Mouse (Mus musculus) lung, postnatal 14 days (tissue): ENCODE results near the gene Mmaa.

Experiments used
- DNase-seq: peaks from one replicate; pipeline ENCODE4 v3.0.0; 2021

Mmaa gene

GRCm38 (mm10) chr8:79294610-79295275, at the start of gene Mmaa:
Mmaa (minus strand) TSS chr8:79294937.
- DNase-seq = peak; percentile 97

GRCm38 (mm10) chr8:79341236-79341635, 46.5 kb upstream of the Mmaa start:
- no peak for DNase-seq

- peak; percentile 63 for DNase-seq
Observed at GRCm38 (mm10) chr8:79339555-79339954, 44.8 kb upstream of the Mmaa start.

GRCm38 (mm10) chr8:79338619-79339018, 43.9 kb upstream of the Mmaa start:
- DNase-seq = no peak

- no peak for DNase-seq
Observed at GRCm38 (mm10) chr8:79332109-79332900, 37.6 kb upstream of the Mmaa start.

- no peak for DNase-seq
Observed at GRCm38 (mm10) chr8:79331571-79331970, 36.8 kb upstream of the Mmaa start.

- DNase-seq = no peak
Observed at GRCm38 (mm10) chr8:79331017-79331416, 36.3 kb upstream of the Mmaa start.

GRCm38 (mm10) chr8:79329735-79330134, 35.0 kb upstream of the Mmaa start:
- no peak for DNase-seq

- DNase-seq = no peak
Observed at GRCm38 (mm10) chr8:79329182-79329581, 34.4 kb upstream of the Mmaa start.

GRCm38 (mm10) chr8:79325510-79325909, 30.8 kb upstream of the Mmaa start:
- DNase-seq = no peak

GRCm38 (mm10) chr8:79324928-79325327, 30.2 kb upstream of the Mmaa start:
- no peak for DNase-seq

- DNase-seq = no peak
Observed at GRCm38 (mm10) chr8:79324036-79324435, 29.3 kb upstream of the Mmaa start.

- DNase-seq = no peak
Observed at GRCm38 (mm10) chr8:79323121-79323520, 28.4 kb upstream of the Mmaa start.

GRCm38 (mm10) chr8:79310801-79311200, 16.1 kb upstream of the Mmaa start:
- DNase-seq = no peak

- no peak for DNase-seq
Observed at GRCm38 (mm10) chr8:79305941-79306340, 11.2 kb upstream of the Mmaa start.

- DNase-seq = no peak
Observed at GRCm38 (mm10) chr8:79301548-79301947, 6.8 kb upstream of the Mmaa start.

GRCm38 (mm10) chr8:79299704-79300103, 5.0 kb upstream of the Mmaa start:
- DNase-seq = peak; percentile 13

GRCm38 (mm10) chr8:79297763-79298162, 3.0 kb upstream of the Mmaa start:
- DNase-seq = peak; percentile 82

- DNase-seq = no peak
Observed at GRCm38 (mm10) chr8:79295276-79296105, 754 bp upstream of the Mmaa start.

- no peak for DNase-seq
Observed at GRCm38 (mm10) chr8:79293841-79294240, 896 bp downstream of the Mmaa start.

GRCm38 (mm10) chr8:79292712-79293264, 1.9 kb downstream of the Mmaa start:
- no peak for DNase-seq

GRCm38 (mm10) chr8:79289592-79289991, 5.1 kb downstream of the Mmaa start:
- no peak for DNase-seq

- no peak for DNase-seq
Observed at GRCm38 (mm10) chr8:79288681-79289080, 6.1 kb downstream of the Mmaa start.
